21 mouse cellular contexts compared by ENCODE assay signal in the genomic region with DNA sequence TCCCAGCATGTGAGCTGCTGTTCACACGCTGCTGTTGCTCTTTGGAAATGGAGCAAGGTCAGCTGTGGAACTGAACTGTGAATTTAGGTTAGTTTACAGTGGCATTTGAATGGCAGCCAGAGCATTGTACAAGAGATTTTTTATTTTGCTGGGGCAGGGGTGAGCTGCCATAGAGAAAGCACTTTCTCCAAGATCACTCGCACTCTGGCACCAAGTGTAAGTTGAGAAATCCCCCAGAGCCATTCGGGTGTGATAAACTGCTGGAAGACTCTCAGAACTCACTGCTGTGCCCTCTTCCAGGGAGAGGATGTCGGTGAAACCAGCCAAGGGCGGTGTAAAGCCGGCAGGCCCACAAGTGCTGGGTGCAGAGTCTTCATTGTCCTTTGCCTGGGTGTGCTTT.
DNase-seq lines count a peak whose midpoint lies in the region; ATAC-seq and TF ChIP-seq lines count a peak whose summit lies in the region.
"Had no signal": no experiment of that assay in that cellular context is flagged by ENCODE, and none has a peak within 500 bp of the region (broad histone marks: within the 10 kb centered on the region; RNA-seq: fewer than 3 reads in every experiment).

No protein-coding gene starts in this region.

- 49% methylated on average over 6 of the region's 6 CpGs for WGBS in hindbrain, postnatal 0 days
- 70% methylated on average over 6 of the region's 6 CpGs for WGBS in hindbrain, embryonic 11.5 days
- 58% methylated on average over 6 of the region's 6 CpGs for WGBS in lung, embryonic 16.5 days

- no peaks in the 10 kb centered on the region for H3K36me3 ChIP-seq in hindbrain, postnatal 0 days (ENCODE audit: insufficient read depth, low read length)
- H3K36me3 ChIP-seq in hindbrain, embryonic 11.5 days (ENCODE audit: control insufficient read depth, insufficient read depth, low read length) = no peaks in the 10 kb centered on the region
- no peaks in the 10 kb centered on the region for H3K36me3 ChIP-seq in lung, embryonic 16.5 days (ENCODE audit: control insufficient read depth, insufficient read depth, low read length)
- H3K36me3 ChIP-seq: forebrain, embryonic 15.5 days; heart, embryonic 12.5 days; liver, embryonic 15.5 days; neural tube, embryonic 12.5 days had no signal

- H3K4me3 ChIP-seq in hindbrain, postnatal 0 days (ENCODE audit: low read length) = no peak overlapping the region
- H3K4me3 ChIP-seq in hindbrain, embryonic 11.5 days (ENCODE audit: low read depth, low read length) = no peak overlapping the region
- no peak overlapping the region for H3K4me3 ChIP-seq in lung, embryonic 16.5 days (ENCODE audit: low read length)
- H3K4me3 ChIP-seq: embryonic facial prominence, embryonic 13.5 days; forebrain, embryonic 15.5 days; heart, embryonic 12.5 days; limb, embryonic 13.5 days; liver, embryonic 15.5 days; neural tube, embryonic 12.5 days had no signal

- no peak overlapping the region for H3K9ac ChIP-seq in hindbrain, postnatal 0 days (replicated peaks; ENCODE audit: low read length)
- no peak overlapping the region for H3K9ac ChIP-seq in hindbrain, embryonic 11.5 days (ENCODE audit: low read depth, low read length)
- H3K9ac ChIP-seq in lung, embryonic 16.5 days (ENCODE audit: low read length) = no peak overlapping the region
- H3K9ac ChIP-seq: embryonic facial prominence, embryonic 13.5 days; forebrain, embryonic 15.5 days; heart, embryonic 12.5 days; limb, embryonic 13.5 days; liver, embryonic 15.5 days; neural tube, embryonic 12.5 days had no signal

- peak; percentile 67 for DNase-seq in adrenal gland, adult 2 months
- no peak for DNase-seq in adrenal gland, postnatal 4 days (ENCODE audit: low spot score in 2 of 2)
- peak; percentile 38 for DNase-seq in hindbrain, postnatal 0 days (ENCODE audit: low spot score)
- no peak for DNase-seq in hindbrain, embryonic 11.5 days (ENCODE audit: low spot score)
- no peak for DNase-seq in lung, postnatal 4 days
- DNase-seq in adrenal gland, postnatal 25 days = peak; percentile 17
- no peak for DNase-seq in thymus, postnatal 36 days
- DNase-seq: cerebellum, postnatal 14 days; kidney, adult 18-20 months; lung, postnatal 36 days; right cerebral cortex, adult 18-20 months had no signal

- 0 out of 2 replicates have a peak overlapping the region, but pooled peaks have one; percentile 20 for H3K27ac ChIP-seq in hindbrain, postnatal 0 days
- H3K27ac ChIP-seq in hindbrain, embryonic 11.5 days (ENCODE audit: low read depth, low read length) = no peak overlapping the region
- H3K27ac ChIP-seq in lung, embryonic 16.5 days (ENCODE audit: low read length) = no peak overlapping the region
- H3K27ac ChIP-seq: embryonic facial prominence, embryonic 13.5 days; forebrain, embryonic 15.5 days; limb, embryonic 13.5 days; liver, embryonic 15.5 days; neural tube, embryonic 12.5 days; stomach, postnatal 0 days had no signal

- no peak for ATAC-seq in hindbrain, postnatal 0 days
- ATAC-seq in hindbrain, embryonic 11.5 days (ENCODE audit: low FRiP score) = no peak
- peak; percentile 52 for ATAC-seq in lung, embryonic 16.5 days (ENCODE audit: low read depth)
- ATAC-seq: forebrain, embryonic 15.5 days; hindbrain, embryonic 16.5 days; Patski had no signal

- H3K4me2 ChIP-seq in hindbrain, postnatal 0 days (ENCODE audit: low read depth, low read length) = no peak overlapping the region
- no peak overlapping the region for H3K4me2 ChIP-seq in hindbrain, embryonic 11.5 days (replicated peaks; ENCODE audit: low read depth, low read length)
- no peak overlapping the region for H3K4me2 ChIP-seq in lung, embryonic 16.5 days (ENCODE audit: low read depth, low read length)
- H3K4me2 ChIP-seq: embryonic facial prominence, embryonic 13.5 days; forebrain, embryonic 15.5 days; heart, embryonic 12.5 days; limb, embryonic 13.5 days; liver, embryonic 15.5 days; neural tube, embryonic 12.5 days had no signal

- no peaks in the 10 kb centered on the region for H3K27me3 ChIP-seq in hindbrain, postnatal 0 days (ENCODE audit: insufficient read depth, low read length)
- no peaks in the 10 kb centered on the region for H3K27me3 ChIP-seq in hindbrain, embryonic 11.5 days (ENCODE audit: control insufficient read depth, insufficient read depth, low read length)
- no peaks in the 10 kb centered on the region for H3K27me3 ChIP-seq in lung, embryonic 16.5 days (ENCODE audit: control insufficient read depth, insufficient read depth, low read depth, low read length)
- H3K27me3 ChIP-seq: embryonic facial prominence, embryonic 13.5 days; forebrain, embryonic 15.5 days; limb, embryonic 13.5 days; liver, embryonic 15.5 days; neural tube, embryonic 12.5 days; Patski had no signal

- peaks cover 6% of the 10 kb centered on the region; the same call in 1 of the 2 replicates for H3K4me1 ChIP-seq in hindbrain, postnatal 0 days (ENCODE audit: insufficient read depth, low read length)
- no peaks in the 10 kb centered on the region for H3K4me1 ChIP-seq in hindbrain, embryonic 11.5 days (replicated peaks; ENCODE audit: control insufficient read depth, insufficient read depth, low read length)
- H3K4me1 ChIP-seq in lung, embryonic 16.5 days (replicated peaks; ENCODE audit: control insufficient read depth, insufficient read depth, low read length) = peaks cover 5% of the 10 kb centered on the region
- H3K4me1 ChIP-seq: embryonic facial prominence, embryonic 13.5 days; limb, embryonic 13.5 days; liver, embryonic 15.5 days; neural tube, embryonic 12.5 days had no signal

- no peaks in the 10 kb centered on the region for H3K9me3 ChIP-seq in hindbrain, postnatal 0 days (ENCODE audit: low read length)
- no peaks in the 10 kb centered on the region for H3K9me3 ChIP-seq in hindbrain, embryonic 11.5 days (ENCODE audit: control insufficient read depth, low read length)
- no peaks in the 10 kb centered on the region for H3K9me3 ChIP-seq in lung, embryonic 16.5 days (ENCODE audit: control insufficient read depth, low read length)
- H3K9me3 ChIP-seq: embryonic facial prominence, embryonic 13.5 days; forebrain, embryonic 15.5 days; heart, embryonic 12.5 days; limb, embryonic 13.5 days; liver, embryonic 15.5 days; neural tube, embryonic 12.5 days had no signal

- TF ChIP-seq CTCF in hindbrain, postnatal 0 days (IDR thresholded peaks at IDR 0.05; ENCODE audit: low read depth) = no peak

Comparison
In these comparisons a context has a peak if more than half of its experiments do, and no peak if none do; other contexts are left out.
1. DNase-seq: peak in adrenal gland, adult 2 months (single experiment), hindbrain, postnatal 0 days (single experiment) and adrenal gland, postnatal 25 days (single experiment); none in adrenal gland, postnatal 4 days (0 of 2), hindbrain, embryonic 11.5 days (single experiment), lung, postnatal 4 days (0 of 2) and thymus, postnatal 36 days (0 of 2).